Mouse (Mus musculus) erythroblast, embryonic 14.5 days (primary cell): ENCODE results near the gene Ptpn3.

Source experiments
- GATA1 ChIP-seq: IDR thresholded peaks from 2 replicates; pipeline ENCODE4 v1.6.1; 2012; ENCODE audit warnings: low read length, inconsistent platforms, mixed read lengths
- TAL1 ChIP-seq: IDR thresholded peaks from 3 replicates; pipeline ENCODE4 v1.6.1; 2012; ENCODE audit warnings: low read length, inconsistent platforms, mixed read lengths

DNA sequence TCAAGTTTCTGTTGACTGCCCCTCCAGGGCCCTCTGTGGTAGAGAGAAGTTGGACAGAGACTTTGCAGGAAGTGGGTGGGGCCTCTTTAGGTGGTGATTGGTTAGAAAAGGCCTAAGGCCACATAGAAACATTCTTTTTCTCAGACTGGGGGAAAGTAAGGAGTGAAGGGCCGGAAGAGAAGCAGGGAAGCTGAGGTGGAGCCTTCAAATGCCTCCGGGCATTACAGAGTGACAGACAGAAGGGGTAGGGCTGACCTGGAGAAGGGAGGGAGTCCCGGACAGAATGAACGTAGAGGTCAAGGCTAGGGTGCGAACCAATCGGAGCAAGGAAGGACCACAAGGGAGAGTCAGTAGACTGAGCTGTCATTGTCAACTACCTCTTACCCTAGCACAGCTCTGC, 11.6 kb downstream of the Ptpn3 start:
- no peak for TF ChIP-seq GATA1
- TF ChIP-seq TAL1 = no peak
